Mouse (Mus musculus): ENCODE measurements around the gene Srp68.
A peak's percentile ranks its signal among the peaks of the same experiment; 100 is the strongest.

Gene Srp68

GRCm38 (mm10) chr11:116245616-116246015, 28.4 kb downstream of the Srp68 start:
- DNase-seq = no peak

GRCm38 (mm10) chr11:116244580-116244979, 29.4 kb downstream of the Srp68 start:
- DNase-seq = no peak

GRCm38 (mm10) chr11:116241744-116242235, 32.2 kb downstream of the Srp68 start:
- DNase-seq = no peak

GRCm38 (mm10) chr11:116239797-116240196, 34.2 kb downstream of the Srp68 start:
- DNase-seq = no peak

- DNase-seq = no peak
These were observed 36.1 kb downstream of the Srp68 start, which contains the start of gene Evpl for GRCm38 (mm10) chr11:116237742-116238395. Gene Evpl, minus strand, starts transcription at chr11:116238077.

- DNase-seq = no peak
These were observed 39.1 kb downstream of the Srp68 start for GRCm38 (mm10) chr11:116234901-116235300.

GRCm38 (mm10) chr11:116232427-116232826, 41.6 kb downstream of the Srp68 start:
- no peak for DNase-seq

GRCm38 (mm10) chr11:116228699-116229098, 45.3 kb downstream of the Srp68 start:
- DNase-seq = no peak

- DNase-seq = peak; percentile 84 to 94
These were observed 47.6 kb downstream of the Srp68 start for GRCm38 (mm10) chr11:116226414-116226813.

- DNase-seq = peak in 1 of 2 experiments; percentile 13
These were observed 51.3 kb downstream of the Srp68 start for GRCm38 (mm10) chr11:116222740-116223059.

- peak in 1 of 2 experiments; percentile 43 for DNase-seq
These were observed 51.9 kb downstream of the Srp68 start for GRCm38 (mm10) chr11:116221931-116222739.

GRCm38 (mm10) chr11:116219885-116220284, 54.1 kb downstream of the Srp68 start:
- DNase-seq = peak; percentile 73 to 77

- DNase-seq = peak; percentile 61 to 85
These were observed 55.1 kb downstream of the Srp68 start for GRCm38 (mm10) chr11:116218737-116219400.

GRCm38 (mm10) chr11:116218263-116218662, 55.8 kb downstream of the Srp68 start:
- DNase-seq = no peak

- no peak for DNase-seq
These were observed 57.5 kb downstream of the Srp68 start for GRCm38 (mm10) chr11:116216549-116216948.

- no peak for DNase-seq
These were observed 58.0 kb downstream of the Srp68 start for GRCm38 (mm10) chr11:116215991-116216390.

GRCm38 (mm10) chr11:116215181-116215580, 58.8 kb downstream of the Srp68 start:
- DNase-seq = peak; percentile 23 to 66

- DNase-seq = no peak
These were observed 60.0 kb downstream of the Srp68 start for GRCm38 (mm10) chr11:116213877-116214510.

GRCm38 (mm10) chr11:116212847-116213246, 61.2 kb downstream of the Srp68 start:
- no peak for DNase-seq

GRCm38 (mm10) chr11:116210696-116211095, 63.3 kb downstream of the Srp68 start:
- no peak for DNase-seq

GRCm38 (mm10) chr11:116209257-116209656, 64.8 kb downstream of the Srp68 start:
- no peak for DNase-seq

GRCm38 (mm10) chr11:116208660-116209059, 65.4 kb downstream of the Srp68 start:
- DNase-seq = no peak

- no peak for DNase-seq
These were observed 67.3 kb downstream of the Srp68 start for GRCm38 (mm10) chr11:116206678-116207077.

Measured in cerebellum, postnatal 14 days (tissue).